10 mouse cellular contexts compared by ENCODE assay signal in the genomic region with DNA sequence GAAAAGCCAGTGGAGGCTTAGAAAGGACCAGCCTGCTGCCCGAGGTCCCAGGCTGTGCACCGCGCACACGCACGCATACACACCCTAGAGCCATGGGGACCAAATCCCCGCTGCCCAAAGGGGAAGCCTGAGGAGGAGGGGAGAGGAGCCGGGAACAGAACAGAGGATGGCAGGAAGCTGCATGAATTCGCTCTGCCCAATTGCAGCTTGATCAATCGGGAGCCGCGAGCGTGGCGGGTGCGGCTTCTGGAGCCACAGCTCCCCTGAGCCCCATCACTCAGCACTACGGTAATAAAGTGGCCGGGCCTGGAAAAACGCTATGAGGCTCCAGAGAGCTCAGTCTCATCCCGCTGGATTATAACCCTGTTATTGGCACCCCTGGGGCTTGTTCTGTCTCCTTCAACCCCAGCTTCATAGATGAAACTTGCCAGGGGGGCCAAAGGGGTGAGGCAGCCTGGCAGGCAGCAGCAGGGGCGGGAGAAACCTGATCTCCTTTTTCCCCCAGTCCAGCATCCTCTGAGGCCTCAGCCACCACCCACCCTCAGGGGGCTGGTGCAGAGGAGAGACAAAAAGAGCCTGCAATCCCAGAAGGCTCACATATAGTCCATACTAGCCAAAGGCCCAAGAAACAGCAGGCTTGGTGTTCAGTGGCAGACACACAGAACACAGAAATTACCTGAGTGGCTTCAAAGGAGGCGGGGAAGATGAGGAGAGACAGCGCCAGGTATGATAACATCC. TPM values are rescaled to one million over a fixed set of nuclear protein-coding genes. Genes with fewer than 3 reads are reported as not detected.
A peak's percentile ranks its signal among the peaks of the same experiment; 100 is the strongest.
DNase-seq lines count a peak whose midpoint lies in the region; ATAC-seq lines count a peak whose summit lies in the region.
"Had no signal": no experiment of that assay in that cellular context is flagged by ENCODE, and none has a peak within 500 bp of the region (broad histone marks: within the 10 kb centered on the region; RNA-seq: fewer than 3 reads in every experiment).

No protein-coding gene starts in this region.

- no peak for ATAC-seq in heart, embryonic 12.5 days (ENCODE audit: insufficient number of reproducible peaks, low FRiP score)
- ATAC-seq in forebrain, embryonic 14.5 days = peak; percentile 37; the same call in 1 of the 2 replicates

- no peak for DNase-seq in heart, postnatal 10 days
- DNase-seq in MN1 (ENCODE audit: low spot score) = peak; percentile 60
- no peak for DNase-seq in forebrain, embryonic 14.5 days (ENCODE audit: low spot score)
- DNase-seq in midbrain, embryonic 10.5 days (ENCODE audit: low spot score) = peak; percentile 39
- DNase-seq in ovary, postnatal 10 days (ENCODE audit: low spot score) = no peak
- no peak for DNase-seq in urinary bladder, postnatal 10 days (ENCODE audit: low spot score)
- DNase-seq in yolk sac, embryonic 10.5 days (ENCODE audit: low spot score) = no peak
- DNase-seq: thymus, adult 18-20 months had no signal

- H3K36me3 ChIP-seq in heart, embryonic 12.5 days = no peaks in the 10 kb centered on the region
- no peaks in the 10 kb centered on the region for H3K36me3 ChIP-seq in forebrain, embryonic 14.5 days (ENCODE audit: control insufficient read depth, insufficient read depth, low read length)
- no peaks in the 10 kb centered on the region for H3K36me3 ChIP-seq in midbrain, embryonic 10.5 days

- H3K4me1 ChIP-seq in heart, embryonic 12.5 days (replicated peaks) = peaks cover 10% of the 10 kb centered on the region
- H3K4me1 ChIP-seq in forebrain, embryonic 14.5 days (ENCODE audit: control insufficient read depth, insufficient read depth, low read length) = peaks cover 12% of the 10 kb centered on the region
- peaks cover 23% of the 10 kb centered on the region for H3K4me1 ChIP-seq in midbrain, embryonic 10.5 days

- no peak overlapping the region for H3K27ac ChIP-seq in heart, embryonic 12.5 days (ENCODE audit: poor library complexity, severe bottlenecking)
- no peak overlapping the region for H3K27ac ChIP-seq in forebrain, embryonic 14.5 days (ENCODE audit: low read depth, low read length)
- peak overlapping the region; percentile 65 for H3K27ac ChIP-seq in midbrain, embryonic 10.5 days (replicated peaks)

- peak overlapping the region; percentile 67 for H3K4me2 ChIP-seq in heart, embryonic 12.5 days
- H3K4me2 ChIP-seq in forebrain, embryonic 14.5 days (ENCODE audit: low read length) = peak overlapping the region; percentile 45

- intact Hi-C loops in heart, postnatal 10 days (cut with DNase I) = loop anchor here (10.0 kb wide), 1 partner anchor 191 kb away; no protein-coding TSS in a partner anchor

- 15% methylated on average over 21 of the region's 21 CpGs for WGBS in heart, embryonic 12.5 days
- 10% methylated on average over 21 of the region's 21 CpGs for WGBS in forebrain, embryonic 14.5 days
- WGBS in midbrain, embryonic 10.5 days = 12% methylated on average over 21 of the region's 21 CpGs

- no peak overlapping the region for H3K9ac ChIP-seq in heart, embryonic 12.5 days
- peak overlapping the region; percentile 35 for H3K9ac ChIP-seq in forebrain, embryonic 14.5 days (ENCODE audit: low read length)

- H3K27me3 ChIP-seq in heart, embryonic 12.5 days (replicated peaks) = peaks cover 33% of the 10 kb centered on the region
- H3K27me3 ChIP-seq in forebrain, embryonic 14.5 days (replicated peaks; ENCODE audit: control insufficient read depth, insufficient read depth, low read length) = 0 out of 2 replicates have a peak, but pooled peaks cover 2% of the 10 kb centered on the region
- H3K27me3 ChIP-seq in midbrain, embryonic 10.5 days (ENCODE audit: low read depth, poor library complexity, severe bottlenecking) = peaks cover 43% of the 10 kb centered on the region

- no peaks in the 10 kb centered on the region for H3K9me3 ChIP-seq in heart, embryonic 12.5 days (replicated peaks)
- no peaks in the 10 kb centered on the region for H3K9me3 ChIP-seq in forebrain, embryonic 14.5 days (replicated peaks; ENCODE audit: control insufficient read depth, low read length)
- no peaks in the 10 kb centered on the region for H3K9me3 ChIP-seq in midbrain, embryonic 10.5 days (replicated peaks)

- H3K4me3 ChIP-seq in heart, embryonic 12.5 days = peak overlapping the region; percentile 34
- peak overlapping the region; percentile 5; the same call in 1 of the 2 replicates for H3K4me3 ChIP-seq in forebrain, embryonic 14.5 days (ENCODE audit: low read depth, low read length)
- peak overlapping the region; percentile 51 for H3K4me3 ChIP-seq in midbrain, embryonic 10.5 days

RNA-seq across cellular contexts. Expression of a gene that starts 29.4 kb away (rescaled TPM):
- 1.8 and 2.4 TPM in 2 replicates for polyA plus RNA-seq in heart, embryonic 12.5 days (2016; fragmentation: Nextera tagmentation; extraction: Ambion mirVana)
- 1 to 10 TPM; 2.1 to 2.3 TPM for total RNA-seq in heart, postnatal 10 days (2021)
- polyA plus RNA-seq in forebrain, embryonic 14.5 days (2014; fragmentation: Nextera tagmentation; extraction: Ambion mirVana) = 19.0 and 26.7 TPM in 2 replicates
- polyA plus RNA-seq in midbrain, embryonic 10.5 days (2016; fragmentation: Nextera tagmentation; extraction: Ambion mirVana) = 2.8 and 6.4 TPM in 2 replicates
- total RNA-seq: hematopoietic stem cell, adult 5-6 weeks had no signal

RNA-seq across cellular contexts. Expression of a gene that starts 38.8 kb away (rescaled TPM):
- 0.84 and 1.5 TPM in 2 replicates for polyA plus RNA-seq in heart, embryonic 12.5 days (2016; fragmentation: Nextera tagmentation; extraction: Ambion mirVana)
- under 1 TPM in 1 of 2 experiments, not detected in 1; 0.32 TPM for total RNA-seq in heart, postnatal 10 days (2021)
- not detected in 2 replicates for polyA plus RNA-seq in forebrain, embryonic 14.5 days (2014; fragmentation: Nextera tagmentation; extraction: Ambion mirVana)
- not detected in 2 replicates for polyA plus RNA-seq in midbrain, embryonic 10.5 days (2016; fragmentation: Nextera tagmentation; extraction: Ambion mirVana)
- total RNA-seq: hematopoietic stem cell, adult 5-6 weeks had no signal

RNA-seq across cellular contexts. Expression of a gene that starts 39.2 kb away (rescaled TPM):
- polyA plus RNA-seq in heart, embryonic 12.5 days (2016; fragmentation: Nextera tagmentation; extraction: Ambion mirVana) = 32.5 and 35.9 TPM in 2 replicates
- 10 to 100 TPM; 42.6 to 43.4 TPM for total RNA-seq in heart, postnatal 10 days (2021)
- 3.0 and 4.8 TPM in 2 replicates for polyA plus RNA-seq in forebrain, embryonic 14.5 days (2014; fragmentation: Nextera tagmentation; extraction: Ambion mirVana)
- 0.91 and 1.7 TPM in 2 replicates for polyA plus RNA-seq in midbrain, embryonic 10.5 days (2016; fragmentation: Nextera tagmentation; extraction: Ambion mirVana)
- total RNA-seq: hematopoietic stem cell, adult 5-6 weeks had no signal

Comparison
In these comparisons a context has a peak if more than half of its experiments do, and no peak if none do; other contexts are left out.
1. DNase-seq: peak in MN1 (single experiment) and midbrain, embryonic 10.5 days (single experiment); none in heart, postnatal 10 days (0 of 2), forebrain, embryonic 14.5 days (single experiment), ovary, postnatal 10 days (single experiment), urinary bladder, postnatal 10 days (single experiment) and yolk sac, embryonic 10.5 days (single experiment).
2. Peak in every context shown above with its lines, with median percentiles within 50 percentile points of each other: H3K4me3 ChIP-seq.